Mouse (Mus musculus) ES-E14 (cell line): ENCODE results near the gene Pnmal2. TPM values are rescaled to one million over a fixed set of nuclear protein-coding genes. Genes with fewer than 3 reads are reported as not detected.

ENCODE experiments used
- DNase-seq: peaks from one replicate; pipeline ENCODE4 v3.0.0-alpha.2; 2013; ENCODE audit warnings: low read depth, low spot score
- H3K27ac ChIP-seq: 2 replicates; pipeline ENCODE4 v1.5.1; 2012; ENCODE audit warnings: low read depth, mild to moderate bottlenecking, low read length, moderate library complexity, mixed read lengths; ENCODE audit not compliant: poor library complexity, insufficient read depth, severe bottlenecking
- H3K36me3 ChIP-seq: 2 replicates; pipeline ENCODE4 v1.6.1; 2012; ENCODE audit warnings: mild to moderate bottlenecking, low read length, moderate library complexity, mixed read lengths; ENCODE audit not compliant: control insufficient read depth, poor library complexity, insufficient read depth, severe bottlenecking
- H3K4me1 ChIP-seq, 2 experiments: fragments of 150-350 bp in 1 of 2; sonication (generic) in 1 of 2; 2 replicates each; pipeline ENCODE4 v1.6.1; 2012; ENCODE audit warnings: low read length in 2 of 2, mild to moderate bottlenecking in 1 of 2, mixed read lengths in 1 of 2; ENCODE audit not compliant: control insufficient read depth in 2 of 2, insufficient read depth in 2 of 2, poor library complexity in 1 of 2
- H3K4me3 ChIP-seq, 2 experiments: fragments of 150-350 bp in 1 of 2; sonication (generic) in 1 of 2; 2 replicates each; pipeline ENCODE4 v1.5.1; 2012; ENCODE audit warnings: low read length in 2 of 2, low read depth in 1 of 2, mild to moderate bottlenecking in 1 of 2, mixed read lengths in 1 of 2; ENCODE audit not compliant: insufficient read depth in 1 of 2, poor library complexity in 1 of 2, severe bottlenecking in 1 of 2
- H3K9ac ChIP-seq: 2 replicates; pipeline ENCODE4 v1.6.1; 2012; ENCODE audit warnings: low read depth, mild to moderate bottlenecking, low read length, mixed read lengths; ENCODE audit not compliant: poor library complexity, insufficient read depth, severe bottlenecking
- H3K9me3 ChIP-seq: fragments of 150-350 bp; sonication (generic); 2 replicates; pipeline ENCODE4 v1.6.1; 2012; ENCODE audit warnings: low read depth, mild to moderate bottlenecking, low read length; ENCODE audit not compliant: control insufficient read depth, insufficient read depth
- CHD2 ChIP-seq: IDR thresholded peaks from 2 replicates; pipeline ENCODE4 v1.6.1; 2014; ENCODE audit warnings: mild to moderate bottlenecking, low read depth, low read length, inconsistent platforms
- HCFC1 ChIP-seq: IDR thresholded peaks from 2 replicates; pipeline ENCODE4 v1.6.1; 2012; ENCODE audit warnings: low read length, inconsistent platforms, borderline replicate concordance; ENCODE audit not compliant: insufficient read depth
- MAFK ChIP-seq: IDR thresholded peaks from 2 replicates; pipeline ENCODE4 v1.6.1; 2014; ENCODE audit warnings: mild to moderate bottlenecking, low read depth, low read length, inconsistent platforms; ENCODE audit not compliant: insufficient read depth
- ZC3H11A ChIP-seq: IDR thresholded peaks from 2 replicates; pipeline ENCODE4 v1.6.1; 2012; ENCODE audit warnings: low read depth, mild to moderate bottlenecking, inconsistent platforms, low read length, borderline replicate concordance
- ZNF384 ChIP-seq: IDR thresholded peaks from 2 replicates; pipeline ENCODE4 v1.6.1; 2012; ENCODE audit warnings: low read depth, low read length, inconsistent platforms
- in situ Hi-C, 2 experiments: fragments of 600-800 bp; cut with MboI; formaldehyde crosslinking; loops; one replicate each; pipeline ENCODE4 v1.15.1; 2025; ENCODE audit warnings: low sequenced_read_pairs in 2 of 2, inconsistent platforms in 1 of 2; ENCODE audit not compliant: unreplicated experiment in 2 of 2
- total RNA-seq: library from RNA; depleted of rRNA; stranded (reverse); fragments of 300-350 nt; gene quantifications from 2 replicates; pipeline ENCODE4 v1.2.3, GENCODE M21; 2012

Pnmal2 gene
- total RNA-seq, 1 experiment = 0.71 TPM

DNA sequence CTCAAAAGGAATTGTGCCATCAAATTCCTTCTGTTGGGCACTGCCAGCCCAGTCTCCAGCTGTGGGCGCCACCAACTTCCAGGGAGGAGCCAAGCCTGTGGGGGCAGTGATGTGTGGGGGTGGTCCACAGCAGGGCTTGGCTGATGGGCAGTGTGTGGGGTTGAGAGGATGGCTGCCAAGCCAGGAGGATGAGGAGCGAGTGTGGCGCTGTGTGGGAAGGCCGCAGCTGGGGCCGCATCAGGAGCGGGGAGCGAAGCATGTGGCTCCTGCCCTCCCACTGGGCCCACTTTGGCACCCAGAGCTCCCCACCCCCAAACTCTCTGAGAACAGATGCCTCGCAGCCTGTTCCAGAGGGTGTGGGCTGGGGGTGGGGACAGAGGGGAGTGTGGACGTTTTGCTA lies 26.5 kb upstream of the Pnmal2 start:
- Histone ChIP-seq H3K36me3 (peaks cover 54% of the 10 kb centered on the region), H3K4me3 (no peak overlapping the region)
- DNase-seq = no peak

DNA sequence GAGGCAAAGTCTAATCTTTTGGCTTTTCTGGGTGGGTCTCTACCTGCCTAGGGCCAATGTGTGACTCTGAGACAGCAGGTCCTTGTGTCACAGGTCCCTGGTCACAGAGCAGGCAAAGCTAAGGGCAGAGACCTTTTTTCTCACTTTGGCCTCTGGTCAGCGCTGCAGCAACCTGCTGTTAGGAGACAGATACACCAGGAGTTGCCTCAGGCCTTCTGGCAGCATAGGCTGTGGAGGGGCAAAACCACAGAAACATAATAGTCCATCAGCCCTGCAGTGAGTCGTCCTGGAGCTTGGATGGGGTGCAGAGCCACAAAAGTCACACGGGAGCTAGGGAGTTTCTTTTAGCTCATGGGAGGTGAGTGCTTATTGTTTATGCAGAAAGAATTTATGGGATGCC lies 25.8 kb upstream of the Pnmal2 start:
- in situ Hi-C loops = loop anchor here in 1 of 2 experiments (25.0 kb wide), 1 partner anchor 106 kb away; the partner anchor contains the start of genes Fkrp and Strn4
- TF ChIP-seq CHD2 = no peak
- TF ChIP-seq ZNF384 = no peak
- no peak for TF ChIP-seq ZC3H11A
- TF ChIP-seq HCFC1 = no peak
- no peak for TF ChIP-seq MAFK
- H3K36me3 ChIP-seq = peaks cover 54% of the 10 kb centered on the region

More for the DNA sequence above, 26.5 kb upstream of the Pnmal2 start:
- TF ChIP-seq ZC3H11A = no peak
- no peak for TF ChIP-seq HCFC1
- no peak for TF ChIP-seq ZNF384
- no peak for TF ChIP-seq CHD2
- no peak for TF ChIP-seq MAFK
- Histone ChIP-seq H3K9me3 (no peaks in the 10 kb centered on the region), H3K4me1 (peaks cover 0 to 39% of the 10 kb centered on the region in 2 experiments; a peak in 1 of 4 replicates), H3K27ac (no peak overlapping the region), H3K9ac (no peak overlapping the region)
- in situ Hi-C loops = loop anchor here in 1 of 2 experiments (25.0 kb wide), 1 partner anchor 106 kb away; the partner anchor contains the start of genes Fkrp and Strn4

GRCm38 (mm10) chr7:16919395-16920149 lies 24.9 kb upstream of the Pnmal2 start:
- H3K4me1 ChIP-seq = peaks cover 0 to 37% of the 10 kb centered on the region in 2 experiments; a peak in 1 of 4 replicates

More for the DNA sequence above, 25.8 kb upstream of the Pnmal2 start:
- no peak overlapping the region for H3K27ac ChIP-seq
- no peaks in the 10 kb centered on the region for H3K9me3 ChIP-seq
- peaks cover 0 to 39% of the 10 kb centered on the region in 2 experiments; a peak in 1 of 4 replicates for H3K4me1 ChIP-seq
- H3K4me3 ChIP-seq = no peak overlapping the region
- no peak for DNase-seq
- no peak overlapping the region for H3K9ac ChIP-seq

DNA sequence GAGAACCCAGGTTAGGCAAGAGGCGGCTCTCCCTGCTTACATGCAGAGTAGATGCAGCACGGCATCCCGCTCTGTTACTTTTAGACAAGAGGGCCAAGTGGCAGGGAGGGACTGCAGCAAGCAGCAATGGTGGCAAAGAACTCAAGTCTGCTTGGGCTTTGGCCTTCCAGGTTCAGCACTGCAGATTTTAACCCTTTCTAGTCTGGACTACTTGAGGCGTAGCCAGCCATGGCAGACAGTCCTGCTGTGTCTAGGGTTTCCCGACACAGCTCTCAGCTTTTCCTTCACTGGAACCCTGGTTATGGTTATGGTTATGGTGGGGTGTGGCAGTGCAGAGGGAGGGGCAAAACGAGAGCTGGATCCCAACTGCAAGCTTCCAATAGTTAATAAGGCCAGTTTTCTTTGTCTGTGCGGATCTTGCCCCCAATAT lies 24.3 kb upstream of the Pnmal2 start:
- H3K9me3 ChIP-seq = no peaks in the 10 kb centered on the region
- H3K4me1 ChIP-seq = peaks cover 0 to 37% of the 10 kb centered on the region in 2 experiments; a peak in 1 of 4 replicates
- DNase-seq = no peak
- H3K27ac ChIP-seq = no peak overlapping the region
- H3K4me3 ChIP-seq = no peak overlapping the region
- TF ChIP-seq CHD2 (no peak), HCFC1 (no peak), ZNF384 (no peak), MAFK (no peak), ZC3H11A (no peak)
- no peak overlapping the region for H3K9ac ChIP-seq
- peaks cover 51% of the 10 kb centered on the region for H3K36me3 ChIP-seq
- in situ Hi-C loops = loop anchor here in 1 of 2 experiments (25.0 kb wide), 1 partner anchor 108 kb away; the partner anchor contains the start of genes Fkrp and Strn4

More at GRCm38 (mm10) chr7:16919395-16920149, 24.9 kb upstream of the Pnmal2 start:
- Histone ChIP-seq H3K4me3 (no peak overlapping the region), H3K9ac (no peak overlapping the region), H3K27ac (no peak overlapping the region), H3K9me3 (no peaks in the 10 kb centered on the region), H3K36me3 (peaks cover 54% of the 10 kb centered on the region)
- in situ Hi-C loops = loop anchor here in 1 of 2 experiments (25.0 kb wide), 1 partner anchor 107 kb away; the partner anchor contains the start of genes Fkrp and Strn4
- no peak for TF ChIP-seq HCFC1
- no peak for DNase-seq
